Comparison of ENCODE assay signal across 16 mouse cellular contexts in genomic region chr10:42042881-42043280, GRCm38 (mm10). TPM values are rescaled to one million over a fixed set of nuclear protein-coding genes. Genes with fewer than 3 reads are reported as not detected.
DNase-seq lines count a peak whose midpoint lies in the region; ATAC-seq lines count a peak whose summit lies in the region.
"Had no signal": no experiment of that assay in that cellular context is flagged by ENCODE, and none has a peak within 500 bp of the region (broad histone marks: within the 10 kb centered on the region; RNA-seq: fewer than 3 reads in every experiment).

No protein-coding gene starts in this region.

- peak; percentile 54 to 59 for DNase-seq in right cerebral cortex, adult 2 months (ENCODE audit: low spot score in 2 of 2)
- no peak for DNase-seq in right cerebral cortex, postnatal 4 days
- DNase-seq in left cerebral cortex, postnatal 36 days (ENCODE audit: low spot score in 2 of 2): peak; percentile 43 to 58
- DNase-seq in telencephalon, adult 2 months (ENCODE audit: low read depth, low spot score): peak; percentile 85
- no peak for DNase-seq in adrenal gland, adult 18-20 months (ENCODE audit: low spot score in 2 of 2)
- DNase-seq in ovary, adult 18-20 months (ENCODE audit: low spot score): no peak
- DNase-seq: adrenal gland, postnatal 14 days; kidney, adult 8-10 months; thymus, postnatal 25 days had no signal

- peak overlapping the region; percentile 32 for H3K27ac ChIP-seq in heart, embryonic 15.5 days
- H3K27ac ChIP-seq in heart, embryonic 11.5 days (ENCODE audit: low read depth, low read length): no peak overlapping the region; the same call in 1 of the 2 replicates
- H3K27ac ChIP-seq: liver, embryonic 14.5 days; neural tube, embryonic 12.5 days had no signal

- H3K4me2 ChIP-seq in heart, embryonic 15.5 days: no peak overlapping the region
- no peak overlapping the region for H3K4me2 ChIP-seq in heart, embryonic 11.5 days
- H3K4me2 ChIP-seq: neural tube, embryonic 12.5 days had no signal

- no peaks in the 10 kb centered on the region for H3K27me3 ChIP-seq in heart, embryonic 15.5 days
- peaks cover 3% of the 10 kb centered on the region; the same call in 1 of the 2 replicates for H3K27me3 ChIP-seq in heart, embryonic 11.5 days (ENCODE audit: control insufficient read depth, insufficient read depth, low read length)
- H3K27me3 ChIP-seq: neural tube, embryonic 12.5 days had no signal

- no peak overlapping the region for H3K9ac ChIP-seq in heart, embryonic 15.5 days
- no peak overlapping the region for H3K9ac ChIP-seq in heart, embryonic 11.5 days (ENCODE audit: low read depth, low read length)
- H3K9ac ChIP-seq: liver, embryonic 14.5 days; neural tube, embryonic 12.5 days had no signal

- no peak overlapping the region for H3K4me3 ChIP-seq in heart, embryonic 15.5 days
- no peak overlapping the region for H3K4me3 ChIP-seq in heart, embryonic 11.5 days (ENCODE audit: low read depth, low read length)
- H3K4me3 ChIP-seq: neural tube, embryonic 12.5 days had no signal

- H3K9me3 ChIP-seq in heart, embryonic 15.5 days (replicated peaks): no peaks in the 10 kb centered on the region
- no peaks in the 10 kb centered on the region for H3K9me3 ChIP-seq in heart, embryonic 11.5 days (replicated peaks; ENCODE audit: control insufficient read depth, low read length)
- H3K9me3 ChIP-seq: G1E; neural tube, embryonic 12.5 days had no signal

- WGBS in heart, embryonic 15.5 days: 42% methylated on average over 1 of the region's 1 CpGs
- 43% methylated on average over 1 of the region's 1 CpGs for WGBS in heart, embryonic 11.5 days (ENCODE audit: insufficient replicate concordance)

- intact Hi-C loops in left cerebral cortex, postnatal 36 days (cut with DNase I): loop anchor here (1.0 kb wide), 1 partner anchor 111 kb away; no protein-coding TSS in a partner anchor

- H3K4me1 ChIP-seq in heart, embryonic 15.5 days (replicated peaks): peaks cover 13% of the 10 kb centered on the region
- peaks cover 13% of the 10 kb centered on the region; the same call in 1 of the 2 replicates for H3K4me1 ChIP-seq in heart, embryonic 11.5 days (ENCODE audit: control insufficient read depth, insufficient read depth, low read length)
- H3K4me1 ChIP-seq: neural tube, embryonic 12.5 days had no signal

- no peak for ATAC-seq in heart, embryonic 15.5 days (replicated peaks; ENCODE audit: insufficient number of reproducible peaks, insufficient read depth, low FRiP score, low read depth)
- no peak for ATAC-seq in heart, embryonic 11.5 days (replicated peaks; ENCODE audit: insufficient number of reproducible peaks, low FRiP score, low TSS enrichment)
- ATAC-seq: forebrain, embryonic 16.5 days; midbrain, embryonic 16.5 days had no signal

- no peaks in the 10 kb centered on the region for H3K36me3 ChIP-seq in heart, embryonic 15.5 days
- H3K36me3 ChIP-seq in heart, embryonic 11.5 days (ENCODE audit: control insufficient read depth, insufficient read depth, low read length): no peaks in the 10 kb centered on the region
- H3K36me3 ChIP-seq: G1E; neural tube, embryonic 12.5 days had no signal

RNA-seq across cellular contexts. Expression of gene Armc2, which starts 24.6 kb away (rescaled TPM):
- 2.3 and 2.4 TPM in 2 replicates for polyA plus RNA-seq in heart, embryonic 15.5 days (2015; fragmentation: Nextera tagmentation; extraction: Ambion mirVana)
- 0.82 and 0.86 TPM in 2 replicates for polyA plus RNA-seq in heart, embryonic 11.5 days (2014; fragmentation: Nextera tagmentation; extraction: Ambion mirVana)
- total RNA-seq in left cerebral cortex, postnatal 36 days (2021): 10 to 100 TPM; 12.8 to 14.7 TPM
- 1 to 10 TPM; 1.2 to 2.0 TPM for total RNA-seq in adrenal gland, adult 18-20 months (2021)
- polyA plus RNA-seq: G1E had no signal

Comparison
In these comparisons a context has a peak if more than half of its experiments do, and no peak if none do; other contexts are left out.
1. DNase-seq: peak in right cerebral cortex, adult 2 months (2 of 2), left cerebral cortex, postnatal 36 days (2 of 2) and telencephalon, adult 2 months (single experiment); none in right cerebral cortex, postnatal 4 days (single experiment), adrenal gland, adult 18-20 months (0 of 2) and ovary, adult 18-20 months (single experiment).
2. RNA of gene Armc2, which starts 24.6 kb away (total RNA-seq): 12.8 to 14.7 TPM in left cerebral cortex, postnatal 36 days; 1.2 to 2.0 TPM in adrenal gland, adult 18-20 months; every median in the first group is over 4 times any median in the second.